Mouse (Mus musculus) midbrain, embryonic 12.5 days (tissue): ENCODE data around the gene Zfp882. TPM values are rescaled to one million over a fixed set of nuclear protein-coding genes. Genes with fewer than 3 reads are reported as not detected.
"Not testable (repeated sequence)": the region's sequence is repeated elsewhere in the genome, so short reads cannot be mapped to it uniquely, and the experiment has no call there.

ENCODE experiments used
- ATAC-seq: fragments of 200-750 bp; cut with Nextera tagmentation; 2 replicates; pipeline ENCODE4 v1.8.0; 2017; ENCODE audit warnings: low read depth, moderate TSS enrichment, moderate library complexity; ENCODE audit not compliant: low FRiP score
- H3K27ac ChIP-seq: fragments of 300-500 bp; sonication (generic); replicated peaks from 2 replicates; pipeline ENCODE4 v1.5.1; 2016; ENCODE audit warnings: mild to moderate bottlenecking
- H3K27me3 ChIP-seq: fragments of 300-500 bp; sonication (generic); 2 replicates; pipeline ENCODE4 v1.6.1; 2016; ENCODE audit warnings: mild to moderate bottlenecking
- H3K36me3 ChIP-seq: fragments of 300-500 bp; sonication (generic); 2 replicates; pipeline ENCODE4 v1.6.1; 2016
- H3K4me1 ChIP-seq: fragments of 300-500 bp; sonication (generic); 2 replicates; pipeline ENCODE4 v1.6.1; 2016
- H3K4me2 ChIP-seq: fragments of 300-500 bp; sonication (generic); replicated peaks from 2 replicates; pipeline ENCODE4 v1.6.1; 2016; ENCODE audit warnings: mild to moderate bottlenecking, moderate library complexity
- H3K4me3 ChIP-seq: fragments of 300-500 bp; sonication (generic); 2 replicates; pipeline ENCODE4 v1.5.1; 2016; ENCODE audit warnings: mild to moderate bottlenecking
- H3K9ac ChIP-seq: fragments of 300-500 bp; sonication (generic); replicated peaks from 2 replicates; pipeline ENCODE4 v1.6.1; 2016; ENCODE audit warnings: mild to moderate bottlenecking, moderate library complexity
- H3K9me3 ChIP-seq: fragments of 300-500 bp; sonication (generic); 2 replicates; pipeline ENCODE4 v1.6.1; 2016; ENCODE audit warnings: mild to moderate bottlenecking
- WGBS: fragments of 180-500 bp; shearing (Covaris S2); methylation state at CpG from one replicate; pipeline ENCODE4 v1.1.7; 2016; 5-methylcytosine and 5-hydroxymethylcytosine counted together
- polyA plus RNA-seq: library from polyadenylated mRNA; unstranded; fragments of >200 nt; fragmentation: Nextera tagmentation; extraction: Ambion mirVana; gene quantifications from 2 replicates; pipeline ENCODE4 v1.2.1, GENCODE M21; 2016

Gene Zfp882
- polyA plus RNA-seq: 14.7 and 15.1 TPM in 2 replicates

DNA sequence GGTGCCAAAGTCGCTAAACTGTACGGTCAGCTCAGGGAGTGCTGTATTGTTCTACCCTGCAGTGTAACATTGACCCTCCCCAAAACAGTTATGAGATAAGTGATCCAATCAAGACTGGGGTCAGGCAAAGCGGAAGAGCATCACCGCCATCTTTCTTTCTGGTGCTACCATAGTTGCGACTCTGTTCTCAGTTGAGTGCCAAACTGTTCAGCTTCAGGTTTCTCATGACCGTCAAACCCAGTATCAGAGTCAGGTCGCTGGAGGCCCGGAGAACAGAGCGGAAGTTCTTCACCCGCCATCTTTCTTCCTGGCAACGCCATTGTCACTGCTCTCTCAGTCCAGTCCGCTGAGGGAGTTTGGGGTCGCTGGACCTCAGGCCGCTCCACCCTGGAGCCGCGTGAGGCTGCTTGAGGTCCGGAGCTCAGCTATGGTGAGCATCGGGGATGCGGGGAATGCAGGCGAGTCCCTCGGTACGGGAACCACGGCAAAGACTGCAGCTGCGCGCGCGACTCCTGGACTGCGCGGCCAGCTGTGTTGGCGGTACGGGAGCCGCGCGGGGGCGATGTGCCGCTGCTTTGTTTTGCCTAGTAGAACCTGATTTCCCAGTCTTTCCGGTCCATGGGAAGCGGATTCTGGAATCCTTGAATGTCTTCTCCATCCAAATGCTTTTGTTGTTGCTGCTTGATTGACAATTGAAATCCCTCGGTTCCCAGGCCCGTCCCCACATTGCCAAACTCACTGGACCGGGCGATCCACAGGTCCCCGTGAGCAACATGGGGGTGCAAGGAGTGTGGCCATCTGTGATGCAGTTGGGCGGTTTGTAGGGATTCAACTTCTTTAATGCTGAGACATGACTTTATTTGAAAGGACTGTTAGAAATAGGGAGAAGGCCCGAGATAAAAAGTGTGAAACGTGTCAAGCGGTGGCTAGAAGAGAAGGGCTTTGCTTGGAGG lies at the start of gene Zfp882, which contains the start of gene Zfp617:
Zfp882 (plus strand) TSS at position 300 of the 953 bp plus-strand sequence.
Zfp617 (plus strand) TSS at position 327 of the 953 bp plus-strand sequence.
- H3K4me3 ChIP-seq: peak within 1 kb of the TSS; percentile 70
- 5% methylated on average over 47 of the region's 47 CpGs for WGBS

DNA sequence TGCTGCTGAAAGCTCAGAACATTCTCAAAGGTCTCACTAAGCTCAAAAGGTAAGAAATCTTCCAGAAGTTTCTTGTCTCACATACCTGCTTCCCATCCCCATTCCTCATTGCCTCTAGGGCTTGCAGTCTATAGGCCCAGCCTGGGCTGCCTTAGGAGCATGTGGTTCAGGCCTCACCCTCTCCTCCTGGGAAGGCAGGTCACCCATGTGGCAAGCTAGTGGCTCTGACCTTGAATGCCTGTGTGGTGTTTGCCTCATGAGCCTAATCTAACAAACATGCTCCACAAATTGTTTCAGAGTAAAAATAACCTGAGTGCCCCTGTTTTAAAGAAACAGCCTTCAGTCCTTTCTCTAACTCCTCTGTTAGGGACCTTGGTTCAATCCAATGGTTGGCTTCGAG lies 46.9 kb upstream of the Zfp882 start:
- WGBS: 63% methylated on average over 1 of the region's 1 CpGs
- H3K9me3 ChIP-seq: not testable (repeated sequence)

More for the DNA sequence above, at the start of gene Zfp882, which contains the start of gene Zfp617:
- H3K4me1 ChIP-seq: 0 out of 2 replicates have a peak, but pooled peaks cover 2% of the 10 kb centered on the region
- H3K4me2 ChIP-seq: peak within 1 kb of the TSS; percentile 56
- 0 out of 2 replicates have a peak, but pooled peaks cover 2% of the 10 kb centered on the region for H3K9me3 ChIP-seq
- peak within 1 kb of the TSS; percentile 99 for H3K27ac ChIP-seq
- peaks cover 3% of the 10 kb centered on the region for H3K36me3 ChIP-seq
- H3K27me3 ChIP-seq: peaks cover 15% of the 10 kb centered on the region; the same call in 1 of the 2 replicates
- peak; percentile 94 for ATAC-seq
- peak within 1 kb of the TSS; percentile 86 for H3K9ac ChIP-seq

DNA sequence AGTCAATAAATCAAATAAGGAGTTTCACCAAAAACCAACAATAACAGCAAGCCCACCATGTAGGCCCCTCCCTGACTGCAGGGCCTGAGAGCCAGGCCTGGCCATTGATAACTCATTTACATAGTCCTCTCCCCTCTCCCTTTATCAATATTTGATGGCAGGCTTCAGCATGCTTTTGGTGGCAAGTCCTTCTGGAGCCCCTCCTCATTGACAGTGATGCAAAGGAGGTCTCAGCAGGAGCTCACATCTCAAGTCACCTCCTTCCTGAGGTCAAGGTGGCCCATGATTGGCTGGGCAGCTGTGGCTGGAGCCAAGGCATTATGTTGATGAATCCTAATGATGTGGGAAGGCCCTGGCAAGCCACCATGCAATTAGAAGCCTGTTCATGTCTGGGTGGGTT lies 46.4 kb upstream of the Zfp882 start:
- not testable (repeated sequence) for H3K4me3 ChIP-seq, H3K4me1 ChIP-seq, H3K36me3 ChIP-seq, H3K9ac ChIP-seq, ATAC-seq, H3K27me3 ChIP-seq, H3K9me3 ChIP-seq, H3K27ac ChIP-seq, H3K4me2 ChIP-seq

More for the DNA sequence above, 46.9 kb upstream of the Zfp882 start:
- H3K27me3 ChIP-seq, H3K4me3 ChIP-seq, H3K4me2 ChIP-seq, H3K36me3 ChIP-seq, H3K27ac ChIP-seq, ATAC-seq, H3K9ac ChIP-seq, H3K4me1 ChIP-seq: not testable (repeated sequence)

DNA sequence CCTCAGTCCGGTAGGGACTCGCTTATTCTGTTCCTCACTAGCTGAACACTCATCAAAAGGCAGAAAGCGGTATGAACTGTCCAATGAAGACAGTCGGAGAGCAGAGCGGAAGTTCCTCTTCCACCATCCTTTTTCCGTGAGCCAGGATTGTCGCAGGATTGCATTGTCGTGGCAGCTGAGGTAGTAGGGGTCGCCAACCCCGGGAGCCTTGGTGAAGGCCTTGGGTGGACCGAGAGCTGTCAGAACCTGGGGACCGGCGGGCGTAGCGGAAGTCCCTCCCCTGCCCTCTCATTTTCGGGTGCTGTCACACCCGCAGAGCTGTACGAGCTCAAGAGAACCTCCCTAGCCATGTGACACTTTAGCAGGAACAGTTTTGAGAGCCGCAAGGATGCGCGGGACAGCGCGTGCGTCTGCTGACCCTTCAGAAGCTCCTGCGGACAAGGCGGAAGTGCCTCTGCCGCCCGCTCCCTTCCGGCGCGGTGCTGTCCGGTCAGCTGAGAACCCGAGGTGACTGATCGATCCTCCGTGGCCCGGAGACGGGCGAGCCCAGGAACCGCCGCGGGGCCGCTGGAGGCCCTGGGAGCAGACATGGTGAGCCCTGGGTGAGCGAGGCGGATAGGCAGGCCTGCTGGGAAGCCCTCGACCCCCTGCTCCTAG lies 26.7 kb upstream of the Zfp882 start, which contains the start of gene Zfp709:
Zfp709 (plus strand) TSS at position 402 of the 657 bp plus-strand sequence.
- peak within 1 kb of the TSS; percentile 76 for H3K27ac ChIP-seq
- 0 out of 2 replicates have a peak, but pooled peaks cover 3% of the 10 kb centered on the region for H3K27me3 ChIP-seq
- peaks cover 4% of the 10 kb centered on the region for H3K4me1 ChIP-seq
- peak within 1 kb of the TSS; percentile 73 for H3K4me3 ChIP-seq
- H3K4me2 ChIP-seq: peak within 1 kb of the TSS; percentile 88
- peak within 1 kb of the TSS; percentile 86 for H3K9ac ChIP-seq
- ATAC-seq: peak; percentile 92
- 8% methylated on average over 45 of the region's 45 CpGs for WGBS
- peaks cover 21% of the 10 kb centered on the region for H3K9me3 ChIP-seq
- H3K36me3 ChIP-seq: peaks cover 20% of the 10 kb centered on the region

DNA sequence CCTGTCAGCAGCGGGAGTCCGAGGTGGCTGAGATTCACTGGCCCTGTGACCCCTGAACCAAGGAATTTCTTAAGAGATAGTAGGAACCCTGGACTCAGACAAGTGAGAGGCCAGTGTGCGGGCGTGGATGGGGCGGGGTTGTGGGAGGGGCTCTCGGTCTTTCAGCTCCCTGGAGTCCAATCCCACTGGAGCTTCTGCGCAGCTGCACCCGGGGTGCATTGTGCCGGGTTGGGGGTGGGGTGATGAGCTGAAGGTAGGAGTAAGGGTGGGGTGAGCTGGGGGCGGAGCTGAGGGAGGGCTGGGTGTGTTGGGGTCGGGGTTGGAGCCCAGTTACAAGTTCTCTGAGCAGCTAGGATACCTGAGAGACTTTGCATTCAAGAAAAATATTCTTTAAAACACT lies 7.7 kb upstream of the Zfp882 start:
- not testable (repeated sequence) for H3K4me3 ChIP-seq, H3K9me3 ChIP-seq, H3K4me1 ChIP-seq, H3K4me2 ChIP-seq, H3K36me3 ChIP-seq, H3K27ac ChIP-seq, ATAC-seq, H3K9ac ChIP-seq
- 36% methylated on average over 11 of the region's 11 CpGs for WGBS
- H3K27me3 ChIP-seq: peaks cover 15% of the 10 kb centered on the region; the same call in 1 of the 2 replicates

DNA sequence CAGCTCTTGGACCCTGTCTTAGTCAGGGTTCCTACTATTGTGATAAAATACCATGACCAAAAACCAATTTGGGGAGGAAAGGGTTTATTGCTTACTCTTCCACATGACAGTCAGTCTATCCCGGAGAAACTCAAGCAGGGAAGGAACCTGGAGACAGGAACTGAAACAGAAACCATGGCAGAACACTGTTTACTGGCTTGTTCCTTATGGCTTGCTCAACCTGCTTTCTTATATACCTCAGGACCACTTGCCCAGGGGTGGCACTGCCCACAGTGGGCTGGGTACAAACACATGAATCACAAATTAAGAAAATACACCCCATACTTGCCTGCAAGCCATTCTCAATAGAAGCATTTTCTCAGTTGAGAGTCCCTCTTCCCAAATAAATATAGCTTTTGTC lies 5.3 kb upstream of the Zfp882 start:
- not testable (repeated sequence) for H3K9ac ChIP-seq, H3K9me3 ChIP-seq, ATAC-seq, H3K27ac ChIP-seq, H3K4me1 ChIP-seq, H3K4me2 ChIP-seq, H3K4me3 ChIP-seq, H3K36me3 ChIP-seq
- peaks cover 15% of the 10 kb centered on the region; the same call in 1 of the 2 replicates for H3K27me3 ChIP-seq
- 92% methylated on average over 1 of the region's 1 CpGs for WGBS

DNA sequence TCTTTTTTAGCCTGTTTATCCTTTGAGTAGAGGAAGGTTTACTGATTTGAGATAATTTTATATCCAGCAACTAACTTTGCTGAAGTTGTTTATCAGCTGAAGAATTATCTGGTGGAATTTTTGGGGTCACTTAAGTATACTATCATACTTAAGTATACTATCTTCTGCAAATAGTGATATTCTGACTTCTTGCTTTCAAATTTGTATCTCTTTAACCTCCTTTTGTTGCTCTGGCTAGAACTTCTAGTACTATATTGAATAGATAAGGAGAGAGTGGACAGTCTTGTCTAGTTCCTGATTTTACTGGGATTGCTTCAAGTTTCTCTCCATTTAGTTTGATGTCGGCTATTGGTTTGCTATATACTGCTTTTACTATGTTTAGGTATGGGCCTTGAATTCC lies 1.6 kb upstream of the Zfp882 start:
- Histone ChIP-seq H3K4me1 (0 out of 2 replicates have a peak, but pooled peaks cover 2% of the 10 kb centered on the region), H3K27ac (no peak overlapping the region), H3K9ac (no peak overlapping the region), H3K36me3 (no peaks in the 10 kb centered on the region), H3K27me3 (peaks cover 15% of the 10 kb centered on the region; the same call in 1 of the 2 replicates), H3K9me3 (no peaks in the 10 kb centered on the region), H3K4me3 (no peak overlapping the region), H3K4me2 (no peak overlapping the region)
- 97% methylated on average over 1 of the region's 1 CpGs for WGBS
- ATAC-seq: no peak

DNA sequence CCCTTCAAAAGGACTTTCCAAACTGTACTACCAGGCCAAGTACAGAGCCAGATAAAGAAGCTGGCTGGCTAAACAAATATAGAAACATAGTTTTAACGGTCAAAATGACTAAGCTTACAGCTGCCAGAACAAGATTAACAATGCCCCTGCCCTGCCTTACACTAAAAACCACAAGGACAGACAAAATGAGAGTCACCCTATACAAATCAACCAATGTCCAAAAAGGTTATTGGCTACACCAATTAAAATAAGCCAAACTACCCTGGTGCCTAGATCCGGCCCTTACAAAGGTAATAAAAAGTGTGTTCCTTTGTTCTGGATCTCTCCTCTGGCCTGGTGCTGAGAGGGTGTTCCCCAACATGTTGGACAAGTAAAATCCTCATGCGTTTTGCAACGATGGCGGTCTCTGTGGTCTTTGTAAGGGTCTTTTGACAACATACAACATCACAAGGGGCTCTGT lies 580 bp upstream of the Zfp882 start:
- Histone ChIP-seq H3K27me3 (peaks cover 15% of the 10 kb centered on the region; the same call in 1 of the 2 replicates), H3K4me2 (peak overlapping the region; percentile 56), H3K27ac (peak overlapping the region; percentile 99), H3K9me3 (no peaks in the 10 kb centered on the region), H3K36me3 (no peaks in the 10 kb centered on the region), H3K4me1 (0 out of 2 replicates have a peak, but pooled peaks cover 2% of the 10 kb centered on the region), H3K4me3 (peak overlapping the region; percentile 70), H3K9ac (no peak overlapping the region)
- no peak for ATAC-seq
- WGBS: 98% methylated on average over 5 of the region's 5 CpGs

DNA sequence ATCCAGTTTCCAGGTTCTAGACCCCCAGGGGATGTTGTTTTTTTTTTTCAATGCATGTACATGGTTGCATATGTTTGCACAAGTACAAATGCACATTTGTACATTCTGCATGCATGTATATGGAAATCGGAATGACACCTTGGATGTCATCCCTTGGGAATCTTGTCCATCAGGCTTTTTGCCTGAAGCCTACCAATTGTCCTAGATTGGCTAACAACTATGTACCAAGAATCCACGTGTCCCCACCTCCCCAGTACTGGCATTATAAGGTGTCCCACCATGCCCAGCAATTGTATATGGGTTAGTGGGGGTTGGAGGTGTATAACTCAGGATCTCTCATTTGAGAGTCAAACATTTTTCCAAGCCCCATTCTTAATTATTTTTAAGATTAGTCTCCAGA lies 3.9 kb downstream of the Zfp882 start:
- H3K4me1 ChIP-seq: 0 out of 2 replicates have a peak, but pooled peaks cover 2% of the 10 kb centered on the region
- H3K27ac ChIP-seq: no peak overlapping the region
- H3K9ac ChIP-seq: no peak overlapping the region
- WGBS: 96% methylated on average over 2 of the region's 2 CpGs
- ATAC-seq: no peak
- no peak overlapping the region for H3K4me3 ChIP-seq
- no peak overlapping the region for H3K4me2 ChIP-seq
- 0 out of 2 replicates have a peak, but pooled peaks cover 5% of the 10 kb centered on the region for H3K9me3 ChIP-seq
- peaks cover 35% of the 10 kb centered on the region for H3K36me3 ChIP-seq
- H3K27me3 ChIP-seq: no peaks in the 10 kb centered on the region

DNA sequence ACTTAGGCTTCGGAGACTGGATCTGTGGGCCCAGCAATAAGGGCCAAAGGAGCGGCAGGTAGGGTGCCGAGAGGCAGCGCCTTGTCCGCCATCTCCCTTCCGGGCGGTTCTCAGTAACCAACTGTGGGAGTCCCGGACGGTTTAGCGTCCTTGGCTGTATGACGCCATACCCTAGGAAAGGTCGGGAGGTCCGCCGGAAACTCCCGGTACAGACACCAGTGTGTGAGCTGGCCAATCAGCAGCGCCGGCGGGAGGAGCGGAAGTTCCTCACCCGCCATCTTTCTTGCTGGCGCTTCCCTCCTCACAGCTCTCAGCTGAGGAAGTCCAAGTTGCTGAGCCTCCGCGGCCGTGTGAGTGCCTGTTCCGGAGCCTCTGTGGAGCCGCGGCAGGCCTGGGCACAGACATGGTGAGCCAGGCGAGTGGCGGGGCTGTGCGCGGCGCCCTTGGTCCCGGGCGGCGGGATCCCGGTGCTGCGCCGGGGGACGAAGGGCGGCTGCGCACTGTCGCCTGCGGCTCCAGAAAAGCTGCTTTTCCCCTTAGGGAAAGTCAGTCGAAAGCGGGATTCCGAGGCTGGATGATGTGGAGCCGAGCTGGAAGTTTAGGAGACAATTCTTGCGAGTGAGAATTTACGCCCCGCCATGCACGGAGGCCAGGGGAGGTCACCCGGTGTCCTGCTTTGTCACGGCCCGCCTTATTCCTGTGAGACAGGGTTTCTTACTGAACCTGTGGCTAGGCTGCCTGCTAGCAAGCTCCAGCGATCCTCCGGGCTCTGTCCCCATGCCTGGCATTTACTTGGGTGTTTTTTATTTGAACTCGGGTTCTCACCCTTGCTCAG lies 14.4 kb downstream of the Zfp882 start:
- Histone ChIP-seq H3K4me2 (peak overlapping the region; percentile 62), H3K4me3 (peak overlapping the region; percentile 75), H3K4me1 (peaks cover 9% of the 10 kb centered on the region), H3K9me3 (no peaks in the 10 kb centered on the region), H3K36me3 (peaks cover 3% of the 10 kb centered on the region), H3K9ac (peak overlapping the region; percentile 86), H3K27me3 (no peaks in the 10 kb centered on the region), H3K27ac (peak overlapping the region; percentile 97)
- under 1% methylated on average over 57 of the region's 57 CpGs for WGBS
- ATAC-seq: peak; percentile 99

DNA sequence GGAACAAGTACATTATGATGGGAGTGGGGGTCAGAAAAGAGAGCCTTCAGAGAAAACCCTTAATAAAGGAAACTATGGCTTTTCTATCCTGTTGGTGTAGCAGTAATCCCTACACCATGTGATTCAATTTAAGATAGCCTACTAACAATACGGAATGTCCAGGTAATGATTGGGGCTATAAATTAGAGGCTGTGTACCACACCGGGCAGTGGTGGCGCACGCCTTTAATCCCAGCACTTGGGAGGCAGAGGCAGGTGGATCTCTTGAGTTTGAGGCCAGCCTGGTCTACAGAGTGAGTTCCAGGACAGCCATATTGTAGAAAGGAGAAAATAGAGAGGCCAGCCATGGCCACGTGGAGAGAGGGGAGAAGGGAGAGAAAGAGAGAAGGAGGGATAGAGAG lies 17.4 kb downstream of the Zfp882 start:
- no peak overlapping the region for H3K4me2 ChIP-seq
- H3K4me3 ChIP-seq: no peak overlapping the region
- no peaks in the 10 kb centered on the region for H3K27me3 ChIP-seq
- H3K9ac ChIP-seq: no peak overlapping the region
- no peaks in the 10 kb centered on the region for H3K9me3 ChIP-seq
- no peak overlapping the region for H3K27ac ChIP-seq
- peaks cover 21% of the 10 kb centered on the region for H3K36me3 ChIP-seq
- no peak for ATAC-seq
- peaks cover 9% of the 10 kb centered on the region for H3K4me1 ChIP-seq
- 97% methylated on average over 5 of the region's 5 CpGs for WGBS
